Mouse (Mus musculus): ENCODE measurements at regions not wholly inside any gene's neighbourhood (a gene's known extent, or its start where the extent isn't known, plus 50 kb on each side); places are given as distances from the start of the nearest gene placed in this dataset.

- no peak for ATAC-seq (ENCODE audit: insufficient read depth, low FRiP score)
- no peak overlapping the region for H3K4me3 ChIP-seq (replicated peaks; ENCODE audit: low read length)
- no peak overlapping the region for H3K27ac ChIP-seq (ENCODE audit: low read length)
- H3K27me3 ChIP-seq (ENCODE audit: control insufficient read depth, insufficient read depth, low read length): no peaks in the 10 kb centered on the region
- no peak overlapping the region for H3K9ac ChIP-seq (ENCODE audit: low read length)
- 69% methylated on average over 1 of the region's 1 CpGs for WGBS
- H3K9me3 ChIP-seq (replicated peaks; ENCODE audit: control insufficient read depth, low read length): no peaks in the 10 kb centered on the region
- no peak overlapping the region for H3K4me2 ChIP-seq (ENCODE audit: low read depth, low read length)
- H3K36me3 ChIP-seq (ENCODE audit: control insufficient read depth, insufficient read depth, low read length): no peaks in the 10 kb centered on the region
- H3K4me1 ChIP-seq (ENCODE audit: control insufficient read depth, insufficient read depth, low read length): no peaks in the 10 kb centered on the region
Measured at GRCm38 (mm10) chr2:147845256-147845655, 201.5 kb downstream of the Foxa2 start.

GRCm38 (mm10) chr2:147840936-147841335 is 205.8 kb downstream of the Foxa2 start:
- Histone ChIP-seq H3K4me2 (ENCODE audit: low read depth, low read length) (no peak overlapping the region), H3K9me3 (replicated peaks; ENCODE audit: control insufficient read depth, low read length) (no peaks in the 10 kb centered on the region), H3K4me3 (replicated peaks; ENCODE audit: low read length) (no peak overlapping the region), H3K27me3 (ENCODE audit: control insufficient read depth, insufficient read depth, low read length) (no peaks in the 10 kb centered on the region), H3K27ac (ENCODE audit: low read length) (no peak overlapping the region), H3K4me1 (ENCODE audit: control insufficient read depth, insufficient read depth, low read length) (no peaks in the 10 kb centered on the region), H3K36me3 (ENCODE audit: control insufficient read depth, insufficient read depth, low read length) (no peaks in the 10 kb centered on the region), H3K9ac (ENCODE audit: low read length) (no peak overlapping the region)
- WGBS: 58% methylated on average over 5 of the region's 5 CpGs
- 0 out of 2 replicates have a peak, but pooled peaks have one; percentile 16 for ATAC-seq (ENCODE audit: insufficient read depth, low FRiP score)

- no peaks in the 10 kb centered on the region for H3K4me1 ChIP-seq (ENCODE audit: control insufficient read depth, insufficient read depth, low read length)
- no peak overlapping the region for H3K9ac ChIP-seq (ENCODE audit: low read length)
- no peak overlapping the region for H3K4me2 ChIP-seq (ENCODE audit: low read depth, low read length)
- 29% methylated on average over 4 of the region's 4 CpGs for WGBS
- H3K36me3 ChIP-seq (ENCODE audit: control insufficient read depth, insufficient read depth, low read length): no peaks in the 10 kb centered on the region
- no peaks in the 10 kb centered on the region for H3K27me3 ChIP-seq (ENCODE audit: control insufficient read depth, insufficient read depth, low read length)
- H3K27ac ChIP-seq (ENCODE audit: low read length): no peak overlapping the region
- H3K9me3 ChIP-seq (replicated peaks; ENCODE audit: control insufficient read depth, low read length): no peaks in the 10 kb centered on the region
- peak; percentile 53; the same call in 1 of the 2 replicates for ATAC-seq (ENCODE audit: insufficient read depth, low FRiP score)
- no peak overlapping the region for H3K4me3 ChIP-seq (replicated peaks; ENCODE audit: low read length)
Measured at GRCm38 (mm10) chr2:147838613-147839012, 208.2 kb downstream of the Foxa2 start.

- H3K9me3 ChIP-seq (replicated peaks; ENCODE audit: control insufficient read depth, low read length): no peaks in the 10 kb centered on the region
- no peaks in the 10 kb centered on the region for H3K36me3 ChIP-seq (ENCODE audit: control insufficient read depth, insufficient read depth, low read length)
- H3K9ac ChIP-seq (ENCODE audit: low read length): no peak overlapping the region
- H3K4me1 ChIP-seq (ENCODE audit: control insufficient read depth, insufficient read depth, low read length): no peaks in the 10 kb centered on the region
- no peak overlapping the region for H3K4me2 ChIP-seq (ENCODE audit: low read depth, low read length)
- no peak overlapping the region for H3K4me3 ChIP-seq (replicated peaks; ENCODE audit: low read length)
- 25% methylated on average over 6 of the region's 6 CpGs for WGBS
- H3K27me3 ChIP-seq (ENCODE audit: control insufficient read depth, insufficient read depth, low read length): no peaks in the 10 kb centered on the region
- ATAC-seq (ENCODE audit: insufficient read depth, low FRiP score): no peak
- H3K27ac ChIP-seq (ENCODE audit: low read length): no peak overlapping the region
Measured at GRCm38 (mm10) chr2:147830551-147830950, 216.2 kb downstream of the Foxa2 start.

- Histone ChIP-seq H3K27me3 (ENCODE audit: control insufficient read depth, insufficient read depth, low read length) (no peaks in the 10 kb centered on the region), H3K4me3 (replicated peaks; ENCODE audit: low read length) (no peak overlapping the region), H3K4me2 (ENCODE audit: low read depth, low read length) (no peak overlapping the region), H3K4me1 (ENCODE audit: control insufficient read depth, insufficient read depth, low read length) (no peaks in the 10 kb centered on the region; the same call in 1 of the 2 replicates), H3K9me3 (replicated peaks; ENCODE audit: control insufficient read depth, low read length) (no peaks in the 10 kb centered on the region), H3K27ac (ENCODE audit: low read length) (no peak overlapping the region), H3K9ac (ENCODE audit: low read length) (no peak overlapping the region), H3K36me3 (ENCODE audit: control insufficient read depth, insufficient read depth, low read length) (no peaks in the 10 kb centered on the region)
- no peak for ATAC-seq (ENCODE audit: insufficient read depth, low FRiP score)
- 76% methylated on average over 3 of the region's 3 CpGs for WGBS
Measured at GRCm38 (mm10) chr2:147816951-147817350, 229.8 kb downstream of the Foxa2 start.

- H3K4me1 ChIP-seq (ENCODE audit: control insufficient read depth, insufficient read depth, low read length): no peaks in the 10 kb centered on the region; the same call in 1 of the 2 replicates
- H3K9me3 ChIP-seq (replicated peaks; ENCODE audit: control insufficient read depth, low read length): no peaks in the 10 kb centered on the region
- 80% methylated on average over 3 of the region's 3 CpGs for WGBS
- H3K36me3 ChIP-seq (ENCODE audit: control insufficient read depth, insufficient read depth, low read length): no peaks in the 10 kb centered on the region
- no peak overlapping the region for H3K9ac ChIP-seq (ENCODE audit: low read length)
- H3K4me2 ChIP-seq (ENCODE audit: low read depth, low read length): no peak overlapping the region
- H3K4me3 ChIP-seq (replicated peaks; ENCODE audit: low read length): no peak overlapping the region
- ATAC-seq (ENCODE audit: insufficient read depth, low FRiP score): no peak
- H3K27ac ChIP-seq (ENCODE audit: low read length): no peak overlapping the region
- H3K27me3 ChIP-seq (ENCODE audit: control insufficient read depth, insufficient read depth, low read length): no peaks in the 10 kb centered on the region
Measured at GRCm38 (mm10) chr2:147814231-147814630, 232.5 kb downstream of the Foxa2 start.

- WGBS: 69% methylated on average over 2 of the region's 2 CpGs
- H3K27me3 ChIP-seq (ENCODE audit: control insufficient read depth, insufficient read depth, low read length): no peaks in the 10 kb centered on the region
- H3K36me3 ChIP-seq (ENCODE audit: control insufficient read depth, insufficient read depth, low read length): no peaks in the 10 kb centered on the region
- H3K4me1 ChIP-seq (ENCODE audit: control insufficient read depth, insufficient read depth, low read length): no peaks in the 10 kb centered on the region; the same call in 1 of the 2 replicates
- H3K4me2 ChIP-seq (ENCODE audit: low read depth, low read length): no peak overlapping the region
- no peaks in the 10 kb centered on the region for H3K9me3 ChIP-seq (replicated peaks; ENCODE audit: control insufficient read depth, low read length)
- no peak overlapping the region for H3K27ac ChIP-seq (ENCODE audit: low read length)
- H3K9ac ChIP-seq (ENCODE audit: low read length): no peak overlapping the region
- ATAC-seq (ENCODE audit: insufficient read depth, low FRiP score): no peak
- H3K4me3 ChIP-seq (replicated peaks; ENCODE audit: low read length): no peak overlapping the region
Measured at GRCm38 (mm10) chr2:147813516-147813915, 233.3 kb downstream of the Foxa2 start.

- Histone ChIP-seq H3K9me3 (replicated peaks; ENCODE audit: control insufficient read depth, low read length) (no peaks in the 10 kb centered on the region), H3K4me1 (ENCODE audit: control insufficient read depth, insufficient read depth, low read length) (no peaks in the 10 kb centered on the region; the same call in 1 of the 2 replicates), H3K4me3 (replicated peaks; ENCODE audit: low read length) (no peak overlapping the region), H3K27me3 (ENCODE audit: control insufficient read depth, insufficient read depth, low read length) (no peaks in the 10 kb centered on the region), H3K36me3 (ENCODE audit: control insufficient read depth, insufficient read depth, low read length) (no peaks in the 10 kb centered on the region), H3K27ac (ENCODE audit: low read length) (no peak overlapping the region), H3K9ac (ENCODE audit: low read length) (no peak overlapping the region), H3K4me2 (ENCODE audit: low read depth, low read length) (no peak overlapping the region)
- no peak for ATAC-seq (ENCODE audit: insufficient read depth, low FRiP score)
- 38% methylated on average over 5 of the region's 5 CpGs for WGBS
Measured at GRCm38 (mm10) chr2:147808036-147808675, 238.6 kb downstream of the Foxa2 start.

- Histone ChIP-seq H3K36me3 (ENCODE audit: control insufficient read depth, insufficient read depth, low read length) (no peaks in the 10 kb centered on the region), H3K9me3 (replicated peaks; ENCODE audit: control insufficient read depth, low read length) (no peaks in the 10 kb centered on the region), H3K27me3 (ENCODE audit: control insufficient read depth, insufficient read depth, low read length) (no peaks in the 10 kb centered on the region), H3K4me2 (ENCODE audit: low read depth, low read length) (no peak overlapping the region), H3K27ac (ENCODE audit: low read length) (no peak overlapping the region), H3K4me1 (ENCODE audit: control insufficient read depth, insufficient read depth, low read length) (no peaks in the 10 kb centered on the region), H3K4me3 (replicated peaks; ENCODE audit: low read length) (no peak overlapping the region), H3K9ac (ENCODE audit: low read length) (no peak overlapping the region)
- no peak for ATAC-seq (ENCODE audit: insufficient read depth, low FRiP score)
- 39% methylated on average over 4 of the region's 4 CpGs for WGBS
Measured at GRCm38 (mm10) chr2:147803102-147803501, 243.7 kb downstream of the Foxa2 start.

Measured in stomach, embryonic 16.5 days (tissue).